Mouse (Mus musculus): ENCODE results near the gene Carmil2. TPM values are rescaled to one million over a fixed set of nuclear protein-coding genes. Genes with fewer than 3 reads are reported as not detected.

Carmil2 gene
- total and polyA plus RNA-seq, 3 experiments: 0.16 to 1.4 (median 0.25) TPM

DNA sequence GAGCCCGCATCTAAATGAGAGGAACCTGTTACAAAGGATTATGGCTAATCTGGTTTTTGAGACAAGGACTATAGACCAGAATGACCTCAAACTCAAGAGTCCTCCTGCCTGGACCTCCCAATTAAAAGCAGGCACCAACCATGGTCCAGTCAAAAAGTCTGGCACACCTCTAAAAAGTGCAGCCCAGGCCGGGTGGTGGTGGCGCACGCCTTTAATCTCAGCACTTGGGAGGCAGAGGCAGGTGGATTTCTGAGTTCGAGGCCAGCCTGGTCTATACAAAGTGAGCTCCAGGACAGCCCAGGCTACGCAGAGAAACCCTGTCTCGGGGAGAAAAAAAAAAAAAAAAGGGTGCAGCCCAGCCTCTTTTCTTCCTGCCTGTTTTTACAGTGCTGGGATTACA, 749 bp upstream of the Carmil2 start:
- no peak overlapping the region for H3K4me3 ChIP-seq
- no peaks in the 10 kb centered on the region; the same call in 1 of the 2 replicates for H3K4me1 ChIP-seq (ENCODE audit: control insufficient read depth, insufficient read depth, low read length)
- peaks cover 3% of the 10 kb centered on the region; the same call in 1 of the 2 replicates for H3K36me3 ChIP-seq (ENCODE audit: control insufficient read depth, insufficient read depth, low read length)
- H3K79me2 ChIP-seq (replicated peaks; ENCODE audit: control insufficient read depth, insufficient read depth, low read length): no peaks in the 10 kb centered on the region
- intact Hi-C loops (cut with DNase I): loop anchor here (1.0 kb wide), 2 partner anchors 48 to 63 kb away; partner anchors contain the start of gene Agrp
- no peak overlapping the region for H3K27ac ChIP-seq
- no peak overlapping the region for H3K9ac ChIP-seq (ENCODE audit: low read depth, low read length)
- no peak for DNase-seq
- no peaks in the 10 kb centered on the region; the same call in 1 of the 2 replicates for H3K27me3 ChIP-seq (ENCODE audit: control insufficient read depth, insufficient read depth, low read length)
- WGBS: 62% methylated on average over 7 of the region's 7 CpGs
- TF ChIP-seq EP300 (IDR thresholded peaks at IDR 0.05; ENCODE audit: insufficient read depth, low read depth, low read length): no peak
- no peak for TF ChIP-seq POLR2A (IDR thresholded peaks at IDR 0.05; ENCODE audit: insufficient read depth, low read depth, low read length)
- no peak for TF ChIP-seq CTCF (IDR thresholded peaks at IDR 0.05)

DNA sequence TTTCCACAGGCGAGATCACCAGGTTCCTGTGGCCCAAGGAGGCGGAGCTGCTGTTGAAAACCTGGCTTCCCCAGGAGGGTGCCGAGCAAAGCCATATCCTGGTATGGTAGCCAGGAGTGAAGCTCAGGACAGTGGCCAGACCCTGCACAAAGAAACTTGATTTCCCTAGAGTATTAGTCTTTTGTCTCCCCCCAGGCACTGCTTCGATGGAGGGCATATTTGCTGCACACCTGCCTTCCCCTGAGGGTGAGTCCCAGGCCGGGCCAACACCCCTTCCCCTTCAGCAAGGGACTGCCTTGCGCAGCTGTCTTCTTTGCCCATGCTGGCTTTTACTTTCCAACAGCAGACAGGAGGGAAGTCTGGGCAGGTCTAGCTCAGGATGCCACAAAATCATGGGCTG, 477 bp downstream of the Carmil2 start:
- DNase-seq: no peak
- Histone ChIP-seq H3K4me1 (ENCODE audit: control insufficient read depth, insufficient read depth, low read length) (no peaks in the 10 kb centered on the region), H3K36me3 (ENCODE audit: control insufficient read depth, insufficient read depth, low read length) (peaks cover 3% of the 10 kb centered on the region; the same call in 1 of the 2 replicates), H3K27ac (no peak overlapping the region), H3K9ac (ENCODE audit: low read depth, low read length) (no peak overlapping the region), H3K79me2 (replicated peaks; ENCODE audit: control insufficient read depth, insufficient read depth, low read length) (no peaks in the 10 kb centered on the region), H3K4me3 (no peak overlapping the region), H3K27me3 (ENCODE audit: control insufficient read depth, insufficient read depth, low read length) (no peaks in the 10 kb centered on the region; the same call in 1 of the 2 replicates)
- TF ChIP-seq EP300 (IDR thresholded peaks at IDR 0.05; ENCODE audit: insufficient read depth, low read depth, low read length): no peak
- TF ChIP-seq POLR2A (IDR thresholded peaks at IDR 0.05; ENCODE audit: insufficient read depth, low read depth, low read length): no peak
- no peak for TF ChIP-seq CTCF (IDR thresholded peaks at IDR 0.05)
- intact Hi-C loops (cut with DNase I): loop anchor here (2.0 kb wide), 1 partner anchor 120 kb away; the partner anchor contains the start of gene Atp6v0d1
- 50% methylated on average over 6 of the region's 6 CpGs for WGBS

DNA sequence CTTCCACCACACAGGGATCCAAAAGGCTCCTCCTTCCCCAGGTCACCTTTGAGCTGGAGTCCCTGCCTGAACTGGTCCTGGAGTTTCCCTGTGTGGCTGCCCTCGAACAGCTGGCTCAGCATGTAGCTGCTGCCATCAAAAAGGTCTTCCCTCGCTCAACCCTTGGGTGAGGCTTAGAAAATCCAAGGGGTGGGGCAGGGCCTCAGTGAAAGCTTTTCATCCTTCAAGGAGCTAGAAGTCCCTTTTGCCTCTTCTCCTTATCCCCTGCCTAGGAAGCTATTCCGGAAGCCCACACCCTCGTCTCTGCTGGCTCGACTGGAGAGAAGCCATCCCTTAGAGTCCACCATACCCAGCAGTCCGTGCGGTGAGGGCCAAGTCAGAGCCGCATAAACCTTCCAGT, 1.4 kb downstream of the Carmil2 start:
- Histone ChIP-seq H3K9ac (ENCODE audit: low read depth, low read length) (no peak overlapping the region), H3K27me3 (ENCODE audit: control insufficient read depth, insufficient read depth, low read length) (no peaks in the 10 kb centered on the region; the same call in 1 of the 2 replicates), H3K36me3 (ENCODE audit: control insufficient read depth, insufficient read depth, low read length) (no peaks in the 10 kb centered on the region), H3K4me3 (no peak overlapping the region), H3K79me2 (replicated peaks; ENCODE audit: control insufficient read depth, insufficient read depth, low read length) (no peaks in the 10 kb centered on the region), H3K4me1 (ENCODE audit: control insufficient read depth, insufficient read depth, low read length) (no peaks in the 10 kb centered on the region), H3K27ac (no peak overlapping the region)
- DNase-seq: no peak
- TF ChIP-seq EP300 (IDR thresholded peaks at IDR 0.05; ENCODE audit: insufficient read depth, low read depth, low read length) (no peak), CTCF (IDR thresholded peaks at IDR 0.05) (no peak), POLR2A (IDR thresholded peaks at IDR 0.05; ENCODE audit: insufficient read depth, low read depth, low read length) (no peak)
- intact Hi-C loops (cut with DNase I): loop anchor here (2.0 kb wide), 1 partner anchor 121 kb away; the partner anchor contains the start of gene Atp6v0d1
- 32% methylated on average over 8 of the region's 8 CpGs for WGBS

DNA sequence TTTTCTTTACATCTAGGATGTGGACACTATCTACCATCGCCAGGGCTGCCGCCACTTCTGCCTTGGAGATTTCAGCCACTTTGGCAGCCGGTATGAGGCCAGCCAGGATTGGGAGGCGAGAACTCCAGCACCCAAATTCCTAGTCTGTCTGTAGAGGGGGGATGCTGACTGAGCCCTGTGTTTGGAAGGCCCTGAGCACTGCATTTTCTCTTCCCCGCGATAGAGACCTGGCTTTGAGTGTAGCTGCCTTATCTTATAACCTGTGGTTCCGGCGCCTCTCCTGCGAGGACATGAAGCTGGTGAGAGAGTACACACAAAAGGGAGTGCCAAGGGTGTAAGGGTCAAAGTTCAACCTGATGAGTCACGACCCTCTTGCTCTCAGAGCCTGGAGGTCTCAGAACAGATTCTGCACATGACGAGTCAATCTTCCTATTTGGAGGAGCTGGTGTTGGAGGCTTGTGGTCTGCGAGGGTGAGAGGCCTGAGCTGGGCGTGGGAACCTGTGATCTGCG, 2.2 kb downstream of the Carmil2 start:
- WGBS: 45% methylated on average over 14 of the region's 14 CpGs
- Histone ChIP-seq H3K79me2 (replicated peaks; ENCODE audit: control insufficient read depth, insufficient read depth, low read length) (no peaks in the 10 kb centered on the region), H3K27me3 (ENCODE audit: control insufficient read depth, insufficient read depth, low read length) (no peaks in the 10 kb centered on the region; the same call in 1 of the 2 replicates), H3K4me1 (ENCODE audit: control insufficient read depth, insufficient read depth, low read length) (no peaks in the 10 kb centered on the region), H3K36me3 (ENCODE audit: control insufficient read depth, insufficient read depth, low read length) (no peaks in the 10 kb centered on the region), H3K27ac (no peak overlapping the region), H3K9ac (ENCODE audit: low read depth, low read length) (no peak overlapping the region), H3K4me3 (no peak overlapping the region)
- no peak for DNase-seq
- no peak for TF ChIP-seq POLR2A (IDR thresholded peaks at IDR 0.05; ENCODE audit: insufficient read depth, low read depth, low read length)
- TF ChIP-seq EP300 (IDR thresholded peaks at IDR 0.05; ENCODE audit: insufficient read depth, low read depth, low read length): no peak
- no peak for TF ChIP-seq CTCF (IDR thresholded peaks at IDR 0.05)
- intact Hi-C loops (cut with DNase I): no loop called here

DNA sequence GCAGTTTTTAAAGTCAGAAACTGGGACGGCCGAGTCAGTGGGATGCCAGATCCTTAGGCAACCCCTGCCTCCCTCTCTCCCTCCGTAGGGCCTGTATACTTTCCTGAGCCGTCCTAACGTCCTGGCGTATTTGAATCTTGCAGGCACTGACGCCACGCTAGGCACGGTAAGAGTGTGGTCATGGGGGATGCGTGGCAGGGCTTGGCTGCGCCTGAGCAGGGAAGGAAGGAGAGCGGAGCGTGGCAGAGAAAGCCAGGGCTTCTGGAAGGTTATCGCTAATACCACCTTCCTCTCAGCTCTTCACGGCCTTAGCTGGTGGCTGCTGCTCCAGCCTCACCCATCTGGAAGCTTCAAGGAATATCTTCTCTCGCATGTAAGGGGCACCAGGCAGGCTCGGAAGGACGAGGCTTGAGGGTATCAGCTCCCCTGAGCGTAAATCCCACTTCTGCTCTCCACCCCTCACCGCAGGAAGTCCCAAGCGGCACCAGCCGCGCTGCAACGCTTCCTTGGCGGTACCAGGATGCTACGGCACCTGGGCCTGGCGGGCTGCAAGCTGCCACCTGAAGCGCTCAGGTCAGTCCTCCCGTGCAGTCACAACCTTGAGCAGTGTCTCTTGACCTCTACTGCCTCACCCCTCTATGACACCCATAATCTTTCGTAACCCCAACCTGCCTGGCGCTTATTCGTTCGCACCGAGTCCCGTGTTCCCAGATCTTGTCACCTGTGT, 3.3 kb downstream of the Carmil2 start:
- no peak overlapping the region for H3K27ac ChIP-seq
- intact Hi-C loops (cut with DNase I): no loop called here
- 62% methylated on average over 35 of the region's 35 CpGs for WGBS
- no peaks in the 10 kb centered on the region for H3K36me3 ChIP-seq (ENCODE audit: control insufficient read depth, insufficient read depth, low read length)
- H3K4me1 ChIP-seq (ENCODE audit: control insufficient read depth, insufficient read depth, low read length): peaks cover 3% of the 10 kb centered on the region
- H3K4me3 ChIP-seq: no peak overlapping the region
- DNase-seq: no peak
- no peaks in the 10 kb centered on the region; the same call in 1 of the 2 replicates for H3K27me3 ChIP-seq (ENCODE audit: control insufficient read depth, insufficient read depth, low read length)
- TF ChIP-seq CTCF (IDR thresholded peaks at IDR 0.05) (no peak), EP300 (IDR thresholded peaks at IDR 0.05; ENCODE audit: insufficient read depth, low read depth, low read length) (no peak), POLR2A (IDR thresholded peaks at IDR 0.05; ENCODE audit: insufficient read depth, low read depth, low read length) (no peak)
- no peaks in the 10 kb centered on the region for H3K79me2 ChIP-seq (replicated peaks; ENCODE audit: control insufficient read depth, insufficient read depth, low read length)
- H3K9ac ChIP-seq (ENCODE audit: low read depth, low read length): no peak overlapping the region

DNA sequence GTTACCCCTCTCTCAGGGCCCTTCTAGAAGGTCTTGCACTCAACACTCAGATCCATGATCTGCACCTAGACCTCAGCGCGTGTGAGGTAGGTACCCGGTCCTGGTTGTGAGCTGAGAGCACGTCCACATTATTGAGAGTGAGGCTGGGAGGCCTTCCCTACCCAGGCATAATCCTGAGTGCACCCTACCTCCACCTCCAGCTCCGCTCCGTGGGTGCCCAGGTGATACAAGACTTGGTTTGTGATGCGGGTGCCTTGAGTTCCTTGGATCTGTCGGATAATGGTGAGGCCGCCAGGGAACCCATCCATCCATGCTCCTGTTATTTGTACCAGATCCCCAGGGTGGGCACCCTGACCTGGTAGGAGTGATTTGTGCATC, 3.9 kb downstream of the Carmil2 start:
- H3K4me3 ChIP-seq: no peak overlapping the region
- H3K79me2 ChIP-seq (replicated peaks; ENCODE audit: control insufficient read depth, insufficient read depth, low read length): no peaks in the 10 kb centered on the region
- 86% methylated on average over 9 of the region's 9 CpGs for WGBS
- H3K4me1 ChIP-seq (ENCODE audit: control insufficient read depth, insufficient read depth, low read length): peaks cover 3% of the 10 kb centered on the region
- intact Hi-C loops (cut with DNase I): no loop called here
- DNase-seq: no peak
- no peaks in the 10 kb centered on the region for H3K36me3 ChIP-seq (ENCODE audit: control insufficient read depth, insufficient read depth, low read length)
- TF ChIP-seq CTCF (IDR thresholded peaks at IDR 0.05) (no peak), POLR2A (IDR thresholded peaks at IDR 0.05; ENCODE audit: insufficient read depth, low read depth, low read length) (no peak)
- H3K27ac ChIP-seq: no peak overlapping the region
- no peak overlapping the region for H3K9ac ChIP-seq (ENCODE audit: low read depth, low read length)
- H3K27me3 ChIP-seq (ENCODE audit: control insufficient read depth, insufficient read depth, low read length): no peaks in the 10 kb centered on the region; the same call in 1 of the 2 replicates

Data from heart, adult 2 months (tissue).